Mouse (Mus musculus) intestine, embryonic 15.5 days (tissue): ENCODE measurements around the gene Gm4767. TPM values are rescaled to one million over a fixed set of nuclear protein-coding genes. Genes with fewer than 3 reads are reported as not detected.
"Not testable (repeated sequence)": the region's sequence is repeated elsewhere in the genome, so short reads cannot be mapped to it uniquely, and the experiment has no call there.

ENCODE experiments used
- ATAC-seq: fragments of 200-750 bp; cut with Nextera tagmentation; 2 replicates; pipeline ENCODE4 v1.8.0; 2017; ENCODE audit warnings: moderate TSS enrichment, moderate library complexity
- H3K27ac ChIP-seq: fragments of 300-500 bp; sonication (generic); 2 replicates; pipeline ENCODE4 v1.5.1; 2015; ENCODE audit warnings: mild to moderate bottlenecking, inconsistent platforms
- H3K27me3 ChIP-seq: fragments of 300-500 bp; sonication (generic); replicated peaks from 2 replicates; pipeline ENCODE4 v1.6.1; 2015; ENCODE audit warnings: inconsistent platforms
- H3K36me3 ChIP-seq: fragments of 300-500 bp; sonication (generic); 2 replicates; pipeline ENCODE4 v1.6.1; 2015; ENCODE audit warnings: inconsistent platforms
- H3K4me1 ChIP-seq: fragments of 300-500 bp; sonication (generic); replicated peaks from 2 replicates; pipeline ENCODE4 v1.6.1; 2015; ENCODE audit warnings: inconsistent platforms
- H3K4me2 ChIP-seq: fragments of 300-500 bp; sonication (generic); replicated peaks from 2 replicates; pipeline ENCODE4 v1.6.1; 2015; ENCODE audit warnings: mild to moderate bottlenecking, inconsistent platforms
- H3K4me3 ChIP-seq: fragments of 300-500 bp; sonication (generic); replicated peaks from 2 replicates; pipeline ENCODE4 v1.5.1; 2015; ENCODE audit warnings: inconsistent platforms
- H3K9ac ChIP-seq: fragments of 300-500 bp; sonication (generic); 2 replicates; pipeline ENCODE4 v1.6.1; 2015; ENCODE audit warnings: inconsistent platforms
- H3K9me3 ChIP-seq: fragments of 300-500 bp; sonication (generic); 2 replicates; pipeline ENCODE4 v1.6.1; 2016; ENCODE audit warnings: inconsistent platforms
- WGBS: fragments of 180-500 bp; shearing (Covaris S2); methylation state at CpG from one replicate; pipeline ENCODE4 v1.1.7; 2015; 5-methylcytosine and 5-hydroxymethylcytosine counted together
- polyA plus RNA-seq: library from polyadenylated mRNA; unstranded; fragments of >200 nt; fragmentation: Nextera tagmentation; extraction: Ambion mirVana; gene quantifications from 2 replicates; pipeline ENCODE4 v1.2.1, GENCODE M21; 2015

Gene Gm4767
- 2.7 and 2.8 TPM in 2 replicates for polyA plus RNA-seq

- not testable (repeated sequence) for H3K27me3 ChIP-seq, H3K27ac ChIP-seq, H3K36me3 ChIP-seq, H3K4me1 ChIP-seq, H3K9me3 ChIP-seq, H3K9ac ChIP-seq
- 28% methylated on average over 12 of the region's 20 CpGs for WGBS
- Histone ChIP-seq H3K4me3 (0 out of 2 replicates have a peak within 1 kb of the TSS, but pooled peaks have one; percentile 19), H3K4me2 (0 out of 2 replicates have a peak within 1 kb of the TSS, but pooled peaks have one; percentile 30)
- ATAC-seq = peak; percentile 51; the same call in 1 of the 2 replicates
Observed at GRCm38 (mm10) chr10:81811899-81812298, at the start of gene Gm4767. TSS of gene Gm4767 (plus strand) at chr10:81812186.

- H3K36me3 ChIP-seq, H3K9me3 ChIP-seq, H3K27ac ChIP-seq, H3K4me3 ChIP-seq, H3K27me3 ChIP-seq, H3K9ac ChIP-seq, H3K4me1 ChIP-seq, H3K4me2 ChIP-seq: not testable (repeated sequence)
- no CpG with 5 or more reads among the region's 43 CpGs for WGBS
- peak; percentile 99 for ATAC-seq
Observed at GRCm38 (mm10) chr10:81770506-81771403, 41.2 kb upstream of the Gm4767 start, which contains the start of gene Gm3055. TSS of gene Gm3055 (minus strand) at chr10:81771161.

- WGBS = no CpG with 5 or more reads among the region's 3 CpGs
- H3K4me2 ChIP-seq, H3K4me3 ChIP-seq, H3K9ac ChIP-seq, H3K4me1 ChIP-seq, H3K9me3 ChIP-seq, H3K27ac ChIP-seq, H3K27me3 ChIP-seq, H3K36me3 ChIP-seq: not testable (repeated sequence)
- ATAC-seq = peak; percentile 67
Observed at GRCm38 (mm10) chr10:81771404-81771777, 40.6 kb upstream of the Gm4767 start.

GRCm38 (mm10) chr10:81846219-81846618, 34.2 kb downstream of the Gm4767 start:
- no CpG with 5 or more reads among the region's 18 CpGs for WGBS
- H3K9me3 ChIP-seq, H3K4me1 ChIP-seq: not testable (repeated sequence)

GRCm38 (mm10) chr10:81863409-81864407, 51.7 kb downstream of the Gm4767 start, which contains the start of gene Gm32687:
TSS of gene Gm32687 (plus strand) at chr10:81863934.
- not testable (repeated sequence) for H3K27me3 ChIP-seq, H3K4me1 ChIP-seq, H3K36me3 ChIP-seq, H3K9ac ChIP-seq, H3K27ac ChIP-seq, H3K4me2 ChIP-seq, H3K4me3 ChIP-seq, H3K9me3 ChIP-seq
- 44% methylated on average over 5 of the region's 49 CpGs for WGBS
- peak; percentile 100 for ATAC-seq

More at GRCm38 (mm10) chr10:81846219-81846618, 34.2 kb downstream of the Gm4767 start:
- H3K27ac ChIP-seq, H3K9ac ChIP-seq, H3K27me3 ChIP-seq, ATAC-seq, H3K36me3 ChIP-seq, H3K4me2 ChIP-seq, H3K4me3 ChIP-seq: not testable (repeated sequence)

Other genes with a start within 250 kb of the Gm4767 start
- gene Tle2, start 237.6 kb upstream of the Gm4767 start, polyA plus RNA-seq = 14.5 and 17.8 TPM in 2 replicates
- 19.9 and 26.0 TPM in 2 replicates for gene Tle6, start 211.1 kb upstream of the Gm4767 start, polyA plus RNA-seq
- 0.85 and 1.00 TPM in 2 replicates for gene BC025920, start 205.9 kb upstream of the Gm4767 start, polyA plus RNA-seq
- 28.9 and 33.3 TPM in 2 replicates for gene Sirt6, start 184.4 kb upstream of the Gm4767 start, polyA plus RNA-seq
- 8.4 and 9.8 TPM in 2 replicates for gene Ankrd24, start 183.6 kb upstream of the Gm4767 start, polyA plus RNA-seq
- gene Gm10778, start 163.1 kb upstream of the Gm4767 start, polyA plus RNA-seq = 3.9 and 4.6 TPM in 2 replicates
- 12.3 and 12.7 TPM in 2 replicates for gene Zfp433, start 107.4 kb upstream of the Gm4767 start, polyA plus RNA-seq
- 6.3 and 8.2 TPM in 2 replicates for gene Gm3055, start 41.0 kb upstream of the Gm4767 start, polyA plus RNA-seq
- gene Gm32687, start 51.7 kb downstream of the Gm4767 start, polyA plus RNA-seq = 5.5 and 6.3 TPM in 2 replicates
- gene Zfp781, start 118.3 kb downstream of the Gm4767 start, polyA plus RNA-seq = 2.3 and 2.7 TPM in 2 replicates
- 10.7 and 11.3 TPM in 2 replicates for gene Zfp873, start 235.9 kb downstream of the Gm4767 start, polyA plus RNA-seq